Comparison of ENCODE assay signal across 26 mouse cellular contexts in the genomic region with DNA sequence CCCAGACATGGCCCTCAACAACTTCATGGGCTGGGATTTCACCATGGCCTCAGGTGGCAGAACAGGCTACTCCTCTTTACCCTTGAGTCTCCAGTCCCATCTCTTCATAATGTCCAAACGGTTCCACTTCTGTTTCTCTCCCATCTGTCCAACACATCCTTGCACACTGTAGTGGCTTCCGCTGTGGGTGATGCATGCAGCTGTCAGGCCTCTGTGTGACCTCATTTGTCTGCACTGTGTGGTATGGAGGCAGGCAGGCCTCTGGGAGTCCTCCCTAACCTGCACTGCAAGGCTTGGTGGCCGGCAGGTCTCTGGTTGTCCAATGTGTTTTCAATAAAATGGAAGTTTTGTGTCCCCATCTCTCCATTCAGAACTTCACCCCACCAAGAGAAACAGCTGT.
"Had no signal": no experiment of that assay in that cellular context is flagged by ENCODE, and none has a peak within 500 bp of the region (broad histone marks: within the 10 kb centered on the region; RNA-seq: fewer than 3 reads in every experiment).

No protein-coding gene starts in this region.

- H3K9me3 ChIP-seq: heart, embryonic 10.5 days; heart, embryonic 13.5 days; heart, embryonic 15.5 days; hindbrain, embryonic 13.5 days; hindbrain, embryonic 15.5 days; kidney, embryonic 15.5 days; limb, embryonic 13.5 days; limb, embryonic 15.5 days; liver, embryonic 12.5 days had no signal

- H3K4me2 ChIP-seq: heart, embryonic 13.5 days; heart, embryonic 15.5 days; hindbrain, embryonic 13.5 days; hindbrain, embryonic 15.5 days; kidney, embryonic 15.5 days; limb, embryonic 13.5 days; limb, embryonic 15.5 days; liver, embryonic 12.5 days had no signal

- H3K27ac ChIP-seq: gastrocnemius, adult 2 months; heart, embryonic 10.5 days; heart, embryonic 13.5 days; heart, embryonic 15.5 days; hindbrain, embryonic 13.5 days; hindbrain, embryonic 15.5 days; hindbrain, postnatal 0 days; kidney, embryonic 15.5 days; kidney, postnatal 0 days; limb, embryonic 13.5 days; limb, embryonic 15.5 days; liver, embryonic 12.5 days; liver, embryonic 14.5 days had no signal

- H3K36me3 ChIP-seq: heart, embryonic 10.5 days; heart, embryonic 13.5 days; heart, embryonic 15.5 days; hindbrain, embryonic 13.5 days; hindbrain, embryonic 15.5 days; kidney, embryonic 15.5 days; limb, embryonic 13.5 days; limb, embryonic 15.5 days; liver, embryonic 12.5 days had no signal

- H3K9ac ChIP-seq: heart, embryonic 13.5 days; heart, embryonic 15.5 days; hindbrain, embryonic 13.5 days; hindbrain, embryonic 15.5 days; kidney, embryonic 15.5 days; limb, embryonic 13.5 days; limb, embryonic 15.5 days; liver, embryonic 12.5 days; liver, embryonic 14.5 days had no signal

- ATAC-seq: hindbrain, postnatal 0 days; intestine, embryonic 16.5 days; liver, embryonic 12.5 days had no signal

- H3K4me1 ChIP-seq: liver, embryonic 12.5 days had no signal

- DNase-seq: gastrocnemius, postnatal 10 days; heart, adult 11 months; heart, postnatal 14 days; heart, postnatal 36 days; kidney, adult 11 months; kidney, adult 2 months; kidney, adult 9 months; kidney, postnatal 14 days; kidney, postnatal 36 days; layer of hippocampus, adult 9-11 months; layer of hippocampus, postnatal 36 days; left cerebral cortex, postnatal 4 days had no signal

- H3K4me3 ChIP-seq: gastrocnemius, adult 2 months; heart, embryonic 10.5 days; heart, embryonic 13.5 days; heart, embryonic 15.5 days; hindbrain, embryonic 13.5 days; hindbrain, embryonic 15.5 days; kidney, embryonic 15.5 days; limb, embryonic 13.5 days; limb, embryonic 15.5 days; liver, embryonic 12.5 days had no signal

- H3K27me3 ChIP-seq: heart, embryonic 13.5 days; heart, embryonic 15.5 days; hindbrain, embryonic 13.5 days; hindbrain, embryonic 15.5 days; kidney, embryonic 15.5 days; limb, embryonic 13.5 days; limb, embryonic 15.5 days; liver, embryonic 12.5 days had no signal
